Mouse (Mus musculus) thymus, adult 2 months (tissue): ENCODE data around the gene Mtr.

Experiments
- CTCF ChIP-seq: fragments of 200-500 bp; IDR thresholded peaks from 2 replicates; pipeline ENCODE4 v1.5.1; 2012; ENCODE audit warnings: mild to moderate bottlenecking, control low read depth, low read length, moderate library complexity, borderline replicate concordance; ENCODE audit not compliant: control insufficient read depth, poor library complexity, insufficient read depth; ENCODE audit errors: extremely low read depth
- POLR2A ChIP-seq: fragments of 200-500 bp; IDR thresholded peaks from 2 replicates; pipeline ENCODE4 v1.6.1; 2012; ENCODE audit warnings: mild to moderate bottlenecking, low read length, control low read depth, moderate library complexity; ENCODE audit not compliant: control insufficient read depth, poor library complexity, insufficient read depth; ENCODE audit errors: extremely low read depth

DNA sequence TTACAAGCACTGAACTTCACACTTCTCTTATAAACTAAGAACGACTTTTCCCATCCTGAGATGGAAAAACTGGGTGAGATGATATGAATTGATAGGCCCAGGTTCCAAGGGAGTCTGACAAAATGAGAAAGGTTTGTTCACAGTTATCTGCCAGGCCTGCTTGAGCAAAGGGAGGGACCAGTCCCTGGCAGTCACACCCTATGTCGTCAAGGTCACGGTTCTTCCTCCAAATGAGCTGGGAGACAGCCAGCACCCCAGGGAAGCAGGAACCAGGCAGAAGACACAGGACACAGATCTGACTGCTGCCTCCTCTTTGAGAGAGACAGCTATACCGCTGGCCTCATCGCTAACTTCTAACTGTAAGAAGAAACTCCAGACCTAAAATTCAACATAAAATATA lies 57.5 kb downstream of the Mtr start:
- TF ChIP-seq CTCF (no peak), POLR2A (no peak)
